Mouse (Mus musculus) CH12.LX (cell line): ENCODE measurements at regions not wholly inside any gene's neighbourhood (a gene's known extent, or its start where the extent isn't known, plus 50 kb on each side); places are given as distances from the start of the nearest gene placed in this dataset.

Source experiments
- DNase-seq: peaks from one replicate; pipeline ENCODE4 v3.0.0-alpha.2; 2013; ENCODE audit errors: extremely low read depth
- H3K27ac ChIP-seq: 2 replicates; pipeline ENCODE4 v1.5.1; 2012; ENCODE audit warnings: low read depth, mild to moderate bottlenecking, control low read depth, moderate library complexity; ENCODE audit not compliant: insufficient read depth
- H3K27me3 ChIP-seq: replicated peaks from 2 replicates; pipeline ENCODE3; 2012; ENCODE audit warnings: inconsistent platforms
- H3K36me3 ChIP-seq, 2 experiments: replicated peaks in 1 of 2; 2 replicates each; pipeline versions ENCODE3 to v1.6.1; 2012; ENCODE audit warnings: inconsistent platforms in 1 of 2, low read length in 1 of 2, mild to moderate bottlenecking in 1 of 2, mixed read lengths in 1 of 2, moderate library complexity in 1 of 2; ENCODE audit not compliant: control insufficient read depth in 1 of 2, insufficient read depth in 1 of 2
- H3K4me1 ChIP-seq, 2 experiments: 2 replicates each; pipeline ENCODE4 v1.6.1; 2012; ENCODE audit warnings: inconsistent platforms in 1 of 2, moderate library complexity in 1 of 2; ENCODE audit not compliant: insufficient read depth in 2 of 2, control insufficient read depth in 1 of 2
- H3K4me2 ChIP-seq: 2 replicates; pipeline ENCODE4 v1.6.1; 2012; ENCODE audit warnings: low read depth, mild to moderate bottlenecking, control low read depth; ENCODE audit not compliant: poor library complexity, insufficient read depth, severe bottlenecking
- H3K4me3 ChIP-seq, 3 experiments: fragments of 150-350 bp in 1 of 3; sonication (generic) in 1 of 3; replicated peaks in 1 of 3; 2 replicates each; pipeline versions ENCODE3 to v1.5.1; 2011 to 2012; ENCODE audit warnings: low read depth in 2 of 3, low read length in 2 of 3, mild to moderate bottlenecking in 2 of 3, moderate library complexity in 2 of 3, control low read depth in 1 of 3, improper control_type of control experiment in 1 of 3, inconsistent platforms in 1 of 3, mixed read lengths in 1 of 3; ENCODE audit not compliant: poor library complexity in 1 of 3
- H3K79me2 ChIP-seq: replicated peaks from 2 replicates; pipeline ENCODE4 v1.6.1; 2012; ENCODE audit warnings: mild to moderate bottlenecking, moderate library complexity; ENCODE audit not compliant: control insufficient read depth, poor library complexity, insufficient read depth, severe bottlenecking; ENCODE audit errors: extremely low read depth
- H3K9ac ChIP-seq: 2 replicates; pipeline ENCODE4 v1.6.1; 2012; ENCODE audit warnings: low read depth, mild to moderate bottlenecking, control low read depth, moderate library complexity; ENCODE audit not compliant: insufficient read depth
- H3K9me3 ChIP-seq: replicated peaks from 2 replicates; pipeline ENCODE3; 2012; ENCODE audit warnings: low read length, inconsistent platforms, mixed read lengths
- BHLHE40 ChIP-seq: IDR thresholded peaks from 2 replicates; pipeline ENCODE4 v1.6.1; 2011; ENCODE audit warnings: mild to moderate bottlenecking, low read depth, low read length, improper control_type of control experiment
- CHD2 ChIP-seq: IDR thresholded peaks from 2 replicates; pipeline ENCODE4 v1.6.1; 2011; ENCODE audit warnings: low read length, improper control_type of control experiment
- CTCF ChIP-seq, 2 experiments: IDR thresholded peaks in 1 of 2; conservative IDR thresholded peaks in 1 of 2; 2 replicates each; pipeline ENCODE4 v1.5.1; 2011 to 2012; ENCODE audit warnings: low read depth in 2 of 2, low read length in 2 of 2, improper control_type of control experiment in 1 of 2, inconsistent platforms in 1 of 2, mild to moderate bottlenecking in 1 of 2, moderate library complexity in 1 of 2
- E2F4 ChIP-seq: IDR thresholded peaks from 2 replicates; pipeline ENCODE4 v1.6.1; 2011; ENCODE audit warnings: low read depth, low read length, improper control_type of control experiment; ENCODE audit not compliant: insufficient replicate concordance
- EP300 ChIP-seq: IDR thresholded peaks from 2 replicates; pipeline ENCODE4 v1.6.1; 2011; ENCODE audit warnings: low read length, improper control_type of control experiment
- GABPA ChIP-seq: IDR thresholded peaks from 2 replicates; pipeline ENCODE4 v1.6.1; 2012; ENCODE audit warnings: low read depth, low read length, improper control_type of control experiment, inconsistent platforms; ENCODE audit not compliant: insufficient replicate concordance
- HCFC1 ChIP-seq: IDR thresholded peaks from 2 replicates; pipeline ENCODE4 v1.6.1; 2012; ENCODE audit warnings: low read depth, mild to moderate bottlenecking, inconsistent platforms, low read length, improper control_type of control experiment
- IRF4 ChIP-seq: IDR thresholded peaks from 2 replicates; pipeline ENCODE4 v1.6.1; 2014; ENCODE audit warnings: low read depth, mild to moderate bottlenecking, inconsistent platforms, low read length, improper control_type of control experiment
- JUN ChIP-seq: IDR thresholded peaks from 2 replicates; pipeline ENCODE4 v1.6.1; 2011; ENCODE audit warnings: low read depth, mild to moderate bottlenecking, low read length, improper control_type of control experiment, moderate library complexity; ENCODE audit not compliant: insufficient read depth
- JUND ChIP-seq: conservative IDR thresholded peaks from 2 replicates; pipeline ENCODE4 v1.6.1; 2011; ENCODE audit warnings: low read depth, low read length, improper control_type of control experiment
- KAT2A ChIP-seq: IDR thresholded peaks from 2 replicates; pipeline ENCODE4 v1.6.1; 2012; ENCODE audit warnings: low read length, improper control_type of control experiment, inconsistent platforms; ENCODE audit not compliant: insufficient replicate concordance
- MAFK ChIP-seq: IDR thresholded peaks from 2 replicates; pipeline ENCODE4 v1.6.1; 2011; ENCODE audit warnings: low read length, improper control_type of control experiment; ENCODE audit not compliant: insufficient replicate concordance
- MAX ChIP-seq: IDR thresholded peaks from 2 replicates; pipeline ENCODE4 v1.6.1; 2011; ENCODE audit warnings: low read length, improper control_type of control experiment
- MAZ ChIP-seq: IDR thresholded peaks from 2 replicates; pipeline ENCODE4 v1.6.1; 2012; ENCODE audit warnings: low read depth, mild to moderate bottlenecking, inconsistent platforms, low read length, improper control_type of control experiment, moderate library complexity
- MXI1 ChIP-seq: IDR thresholded peaks from 2 replicates; pipeline ENCODE4 v1.6.1; 2011; ENCODE audit warnings: mild to moderate bottlenecking, low read depth, low read length, improper control_type of control experiment
- NRF1 ChIP-seq: IDR thresholded peaks from 2 replicates; pipeline ENCODE4 v1.6.1; 2014; ENCODE audit warnings: low read depth, mild to moderate bottlenecking, inconsistent platforms, low read length, improper control_type of control experiment, moderate library complexity
- PAX5 ChIP-seq: IDR thresholded peaks from 2 replicates; pipeline ENCODE4 v1.6.1; 2012; ENCODE audit warnings: low read length, inconsistent platforms, mixed read lengths
- POLR2AphosphoS2 ChIP-seq: IDR thresholded peaks from 2 replicates; pipeline ENCODE4 v1.6.1; 2011; ENCODE audit warnings: low read depth, low read length, improper control_type of control experiment
- RCOR1 ChIP-seq: conservative IDR thresholded peaks from 2 replicates; pipeline ENCODE4 v1.6.1; 2012; ENCODE audit warnings: low read depth, mild to moderate bottlenecking, inconsistent platforms, low read length, improper control_type of control experiment
- SIN3A ChIP-seq: IDR thresholded peaks from 2 replicates; pipeline ENCODE4 v1.6.1; 2012; ENCODE audit warnings: low read length, improper control_type of control experiment, inconsistent platforms
- SMC3 ChIP-seq: IDR thresholded peaks from 2 replicates; pipeline ENCODE4 v1.6.1; 2011; ENCODE audit warnings: low read depth, low read length, improper control_type of control experiment
- TBP ChIP-seq: conservative IDR thresholded peaks from 2 replicates; pipeline ENCODE4 v1.6.1; 2011; ENCODE audit warnings: low read depth, low read length, improper control_type of control experiment
- USF1 ChIP-seq: IDR thresholded peaks from 2 replicates; pipeline ENCODE4 v1.6.1; 2014; ENCODE audit warnings: low read depth, mild to moderate bottlenecking, inconsistent platforms, low read length, improper control_type of control experiment
- USF2 ChIP-seq: conservative IDR thresholded peaks from 2 replicates; pipeline ENCODE4 v1.6.1; 2011; ENCODE audit warnings: low read depth, low read length, improper control_type of control experiment
- ZMIZ1 ChIP-seq: IDR thresholded peaks from 2 replicates; pipeline ENCODE4 v1.6.1; 2012; ENCODE audit warnings: low read depth, mild to moderate bottlenecking, inconsistent platforms, low read length, improper control_type of control experiment
- ZNF384 ChIP-seq: IDR thresholded peaks from 2 replicates; pipeline ENCODE4 v1.6.1; 2012; ENCODE audit warnings: low read depth, low read length, improper control_type of control experiment, inconsistent platforms
- dilution Hi-C: fragments of 300-500 bp; cut with MboI; formaldehyde crosslinking; loops from 2 replicates; pipeline ENCODE4 v1.14.3; 2020; ENCODE audit warnings: low sequenced_read_pairs; ENCODE audit not compliant: extremely low pct_unique_long_range_greater_than_20kb, extremely low pct_ligation_motif_present
- in situ Hi-C: fragments of 300-500 bp; cut with MboI; formaldehyde crosslinking; loops from 3 replicates; pipeline ENCODE4 v1.14.3; 2019; ENCODE audit warnings: low sequenced_read_pairs, low pct_ligation_motif_present, low pct_unique_long_range_greater_than_20kb, mixed read lengths

GRCm38 (mm10) chr3:38050856-38051255 is 326.6 kb upstream of the Gm5148 start:
- dilution Hi-C loops (no loop called here), in situ Hi-C loops (no loop called here)
- H3K4me3 ChIP-seq = no peak overlapping the region
- H3K4me1 ChIP-seq = peaks cover 6 to 12% of the 10 kb centered on the region in 2 experiments; a peak in 3 of 4 replicates
- no peak overlapping the region for H3K9ac ChIP-seq
- H3K27ac ChIP-seq = no peak overlapping the region
- no peaks in the 10 kb centered on the region for H3K36me3 ChIP-seq
- no peaks in the 10 kb centered on the region for H3K27me3 ChIP-seq
- no peak for DNase-seq
- H3K9me3 ChIP-seq = no peaks in the 10 kb centered on the region
- no peak for TF ChIP-seq SMC3
- TF ChIP-seq CTCF (conservative IDR thresholded peaks at IDR 0.05 in 1 of 2, IDR thresholded peaks at IDR 0.05 in 1 of 2; ENCODE audit: low read depth in 2 of 2, low read length in 2 of 2) = no peak
- TF ChIP-seq NRF1 = no peak
- no peak for TF ChIP-seq MAX
- no peak for TF ChIP-seq RCOR1
- no peak for TF ChIP-seq ZNF384
- no peak for TF ChIP-seq MXI1
- TF ChIP-seq IRF4 = no peak
- TF ChIP-seq JUN = no peak
- no peak for TF ChIP-seq MAFK
- no peak for TF ChIP-seq E2F4
- TF ChIP-seq USF2 = no peak
- no peak for TF ChIP-seq POLR2AphosphoS2
- TF ChIP-seq JUND = no peak
- H3K4me2 ChIP-seq = no peak overlapping the region
- H3K79me2 ChIP-seq = no peaks in the 10 kb centered on the region

- no peak for TF ChIP-seq RCOR1
- TF ChIP-seq POLR2AphosphoS2 = no peak
- TF ChIP-seq CHD2 = no peak
- TF ChIP-seq TBP = no peak
- TF ChIP-seq MAZ = no peak
- no peak for TF ChIP-seq USF1
- no peak for TF ChIP-seq BHLHE40
- no peak for TF ChIP-seq SIN3A
- no peak for TF ChIP-seq IRF4
- no peak for TF ChIP-seq E2F4
- TF ChIP-seq KAT2A = no peak
- TF ChIP-seq MXI1 = no peak
- TF ChIP-seq HCFC1 = no peak
- TF ChIP-seq GABPA = no peak
- TF ChIP-seq ZNF384 = no peak
- no peak for TF ChIP-seq ZMIZ1
- TF ChIP-seq JUN = no peak
- TF ChIP-seq PAX5 = no peak
- TF ChIP-seq EP300 = no peak
- no peak for TF ChIP-seq USF2
- H3K9me3 ChIP-seq = no peaks in the 10 kb centered on the region
- H3K36me3 ChIP-seq = no peaks in the 10 kb centered on the region
- no peak for DNase-seq
- H3K4me1 ChIP-seq = peaks cover 6 to 12% of the 10 kb centered on the region in 2 experiments; a peak in 3 of 4 replicates
- no peaks in the 10 kb centered on the region for H3K79me2 ChIP-seq
- H3K27me3 ChIP-seq = no peaks in the 10 kb centered on the region
- H3K27ac ChIP-seq = no peak overlapping the region
- dilution Hi-C loops = no loop called here
- no peak overlapping the region for H3K4me3 ChIP-seq
- H3K9ac ChIP-seq = no peak overlapping the region
- no peak overlapping the region for H3K4me2 ChIP-seq
- in situ Hi-C loops = no loop called here
Measured at GRCm38 (mm10) chr3:38050366-38050765, 326.1 kb upstream of the Gm5148 start.
